Mouse (Mus musculus) midbrain, embryonic 16.5 days (tissue): ENCODE data around the gene Khdrbs1. TPM values are rescaled to one million over a fixed set of nuclear protein-coding genes. Genes with fewer than 3 reads are reported as not detected.
"Not testable (repeated sequence)": the region's sequence is repeated elsewhere in the genome, so short reads cannot be mapped to it uniquely, and the experiment has no call there.

Experiments
- ATAC-seq: fragments of 200-750 bp; cut with Nextera tagmentation; 2 replicates; pipeline ENCODE4 v1.8.0; 2017; ENCODE audit warnings: moderate TSS enrichment
- H3K27ac ChIP-seq: fragments of 300-500 bp; sonication (generic); 2 replicates; pipeline ENCODE4 v1.5.1; 2014; ENCODE audit warnings: mild to moderate bottlenecking, low read length, mixed read lengths
- H3K27me3 ChIP-seq: fragments of 300-500 bp; sonication (generic); 2 replicates; pipeline ENCODE4 v1.6.1; 2014; ENCODE audit warnings: low read depth, low read length, mixed read lengths; ENCODE audit not compliant: control insufficient read depth, insufficient read depth
- H3K36me3 ChIP-seq: fragments of 300-500 bp; sonication (generic); 2 replicates; pipeline ENCODE4 v1.6.1; 2014; ENCODE audit warnings: mild to moderate bottlenecking, low read length, moderate library complexity, mixed read lengths; ENCODE audit not compliant: control insufficient read depth, insufficient read depth
- H3K4me1 ChIP-seq: fragments of 300-500 bp; sonication (generic); 2 replicates; pipeline ENCODE4 v1.6.1; 2014; ENCODE audit warnings: mild to moderate bottlenecking, low read length, mixed read lengths; ENCODE audit not compliant: control insufficient read depth, insufficient read depth
- H3K4me2 ChIP-seq: fragments of 300-500 bp; sonication (generic); 2 replicates; pipeline ENCODE4 v1.6.1; 2014; ENCODE audit warnings: mild to moderate bottlenecking, low read length, mixed read lengths
- H3K4me3 ChIP-seq: fragments of 300-500 bp; sonication (generic); 2 replicates; pipeline ENCODE4 v1.5.1; 2014; ENCODE audit warnings: low read depth, mild to moderate bottlenecking, low read length, moderate library complexity, mixed read lengths
- H3K9ac ChIP-seq: fragments of 300-500 bp; sonication (generic); 2 replicates; pipeline ENCODE4 v1.6.1; 2014; ENCODE audit warnings: low read depth, low read length, mixed read lengths
- H3K9me3 ChIP-seq: fragments of 300-500 bp; sonication (generic); replicated peaks from 2 replicates; pipeline ENCODE4 v1.6.1; 2014; ENCODE audit warnings: mild to moderate bottlenecking, low read length, mixed read lengths; ENCODE audit not compliant: control insufficient read depth, poor library complexity, severe bottlenecking
- WGBS: fragments of 180-500 bp; shearing (Covaris S2); extraction: QIAGEN DNeasy Blood & Tissue Kit; methylation state at CpG from one replicate; pipeline ENCODE4 v1.1.7; 2014; 5-methylcytosine and 5-hydroxymethylcytosine counted together
- polyA plus RNA-seq: library from polyadenylated mRNA; unstranded; fragments of >200 nt; fragmentation: Nextera tagmentation; extraction: Ambion mirVana; gene quantifications from 2 replicates; pipeline ENCODE4 v1.2.1, GENCODE M21; 2015

Khdrbs1 gene
- polyA plus RNA-seq, 1 experiment from 2014 or later, result 116 TPM

DNA sequence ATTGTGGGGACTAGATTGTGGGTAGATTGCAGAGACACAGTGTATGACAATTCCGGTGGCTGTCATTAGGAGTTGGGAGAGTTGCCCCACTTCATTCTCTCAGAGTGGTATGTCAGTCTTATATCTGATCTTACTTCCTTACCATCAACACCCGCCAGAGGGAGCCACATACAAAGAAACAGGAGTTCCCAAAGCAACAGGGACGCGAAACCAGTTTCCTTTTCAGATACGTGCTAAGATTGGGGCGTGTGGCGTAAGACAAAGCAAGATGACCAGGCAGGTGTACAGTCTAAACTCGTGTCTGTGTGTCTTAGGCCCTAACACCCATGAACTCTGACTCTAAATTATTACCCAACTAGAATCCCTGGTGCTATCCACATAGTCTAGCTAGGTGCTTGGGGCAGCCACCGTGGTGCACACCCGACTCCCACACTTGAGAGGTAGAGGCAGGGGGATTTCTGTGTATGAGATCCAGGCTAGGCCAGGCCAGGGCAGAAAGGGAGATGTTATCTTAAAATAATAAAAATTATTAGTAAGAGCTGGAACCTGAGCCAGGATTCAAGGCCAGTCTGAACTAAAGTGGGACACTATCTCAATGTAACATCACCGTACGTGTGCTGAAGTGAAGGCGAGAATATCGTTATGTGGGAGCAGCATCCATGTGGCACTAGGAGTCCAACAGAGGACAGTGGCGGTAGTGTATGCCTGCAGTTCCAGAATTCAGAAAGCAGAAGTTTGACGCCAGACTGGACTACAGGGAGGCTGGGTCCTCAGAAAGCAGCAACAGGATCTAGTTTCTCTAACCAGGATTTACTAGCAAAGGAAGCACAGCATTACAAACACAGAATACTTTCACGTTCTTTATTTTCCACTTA lies 40.4 kb downstream of the Khdrbs1 start:
- peak; percentile 44 for ATAC-seq
- peaks cover 8% of the 10 kb centered on the region for H3K36me3 ChIP-seq
- peaks cover 27% of the 10 kb centered on the region for H3K4me1 ChIP-seq
- peak overlapping the region; percentile 73 for H3K27ac ChIP-seq
- no peak overlapping the region for H3K4me3 ChIP-seq
- H3K4me2 ChIP-seq, result peak overlapping the region; percentile 19; the same call in 1 of the 2 replicates
- WGBS, result 36% methylated on average over 17 of the region's 17 CpGs
- peak overlapping the region; percentile 50 for H3K9ac ChIP-seq
- no peaks in the 10 kb centered on the region for H3K27me3 ChIP-seq
- H3K9me3 ChIP-seq, result no peaks in the 10 kb centered on the region

DNA sequence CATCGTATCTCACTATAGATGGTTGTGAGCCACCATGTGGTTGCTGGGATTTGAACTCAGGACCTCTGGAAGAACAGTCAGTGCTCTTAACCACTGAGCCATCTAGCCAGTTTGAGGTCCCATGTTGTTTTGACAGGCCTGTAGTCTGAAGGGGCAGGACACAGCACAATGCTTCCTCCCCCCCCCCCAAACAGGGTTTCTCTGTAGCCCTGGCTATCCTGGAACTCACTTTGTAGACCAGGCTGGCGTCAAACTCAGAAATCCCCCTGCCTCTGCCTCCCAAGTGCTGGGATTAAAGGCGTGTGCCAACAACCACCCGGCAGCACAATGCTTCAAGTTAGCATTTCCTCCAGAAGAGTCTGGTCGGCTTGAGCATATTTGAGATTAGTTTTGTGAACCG lies 41.4 kb downstream of the Khdrbs1 start:
- H3K9ac ChIP-seq, ATAC-seq, H3K36me3 ChIP-seq, H3K9me3 ChIP-seq, H3K4me3 ChIP-seq, H3K4me2 ChIP-seq, H3K27me3 ChIP-seq: not testable (repeated sequence)
- Histone ChIP-seq H3K4me1 (peaks cover 28% of the 10 kb centered on the region), H3K27ac (peak overlapping the region; percentile 68)
- 94% methylated on average over 6 of the region's 6 CpGs for WGBS

DNA sequence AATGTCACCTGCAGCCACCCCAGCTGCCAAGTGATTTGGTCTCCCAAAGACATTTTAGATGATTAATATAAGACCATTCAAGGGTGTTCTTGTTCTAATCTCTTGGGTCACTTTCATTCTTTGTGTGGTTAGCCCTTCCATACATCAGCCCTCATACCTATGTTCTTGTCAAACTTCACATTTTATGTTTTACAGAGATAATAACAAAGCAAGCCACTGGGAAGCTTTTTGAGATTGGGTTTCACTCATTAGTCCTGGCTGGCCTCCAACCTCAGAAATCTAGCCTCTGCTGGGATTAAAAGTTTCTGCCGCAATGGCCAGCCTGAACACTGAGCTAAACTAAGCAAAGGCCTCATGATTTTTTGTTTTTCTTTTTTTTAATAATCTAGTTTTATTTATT lies 41.9 kb downstream of the Khdrbs1 start:
- Histone ChIP-seq H3K4me2 (no peak overlapping the region), H3K36me3 (peaks cover 3% of the 10 kb centered on the region; the same call in 1 of the 2 replicates), H3K4me1 (peaks cover 32% of the 10 kb centered on the region), H3K27me3 (no peaks in the 10 kb centered on the region), H3K4me3 (no peak overlapping the region), H3K27ac (no peak overlapping the region; the same call in 1 of the 2 replicates), H3K9ac (no peak overlapping the region), H3K9me3 (no peaks in the 10 kb centered on the region)
- WGBS, result 81% methylated on average over 1 of the region's 1 CpGs
- ATAC-seq, result no peak

DNA sequence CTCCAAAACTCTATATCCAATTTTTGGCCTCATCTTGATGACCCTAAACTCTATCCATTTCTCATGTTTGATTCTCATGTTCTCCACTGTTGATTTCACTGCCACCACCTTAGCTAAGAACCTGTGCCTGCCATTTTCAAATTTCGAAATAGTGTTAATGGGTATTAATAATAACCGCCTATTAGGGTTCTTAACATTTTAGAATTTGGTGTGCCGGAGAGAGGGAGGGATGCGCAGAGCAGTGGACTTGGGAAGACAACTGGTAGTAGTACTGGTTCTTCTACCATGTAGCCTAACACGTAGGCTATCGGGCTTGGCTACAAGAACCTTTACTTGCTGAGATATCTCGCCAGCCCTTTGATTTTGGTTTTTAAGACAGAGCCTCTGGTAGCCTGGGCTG lies 44.9 kb downstream of the Khdrbs1 start:
- peaks cover 27% of the 10 kb centered on the region for H3K4me1 ChIP-seq
- 79% methylated on average over 7 of the region's 7 CpGs for WGBS
- no peaks in the 10 kb centered on the region for H3K9me3 ChIP-seq
- H3K4me2 ChIP-seq, result peak overlapping the region; percentile 72
- peak overlapping the region; percentile 98 for H3K27ac ChIP-seq
- no peaks in the 10 kb centered on the region for H3K27me3 ChIP-seq
- ATAC-seq, result no peak
- H3K9ac ChIP-seq, result peak overlapping the region; percentile 84
- peak overlapping the region; percentile 63 for H3K4me3 ChIP-seq
- peaks cover 13% of the 10 kb centered on the region for H3K36me3 ChIP-seq

DNA sequence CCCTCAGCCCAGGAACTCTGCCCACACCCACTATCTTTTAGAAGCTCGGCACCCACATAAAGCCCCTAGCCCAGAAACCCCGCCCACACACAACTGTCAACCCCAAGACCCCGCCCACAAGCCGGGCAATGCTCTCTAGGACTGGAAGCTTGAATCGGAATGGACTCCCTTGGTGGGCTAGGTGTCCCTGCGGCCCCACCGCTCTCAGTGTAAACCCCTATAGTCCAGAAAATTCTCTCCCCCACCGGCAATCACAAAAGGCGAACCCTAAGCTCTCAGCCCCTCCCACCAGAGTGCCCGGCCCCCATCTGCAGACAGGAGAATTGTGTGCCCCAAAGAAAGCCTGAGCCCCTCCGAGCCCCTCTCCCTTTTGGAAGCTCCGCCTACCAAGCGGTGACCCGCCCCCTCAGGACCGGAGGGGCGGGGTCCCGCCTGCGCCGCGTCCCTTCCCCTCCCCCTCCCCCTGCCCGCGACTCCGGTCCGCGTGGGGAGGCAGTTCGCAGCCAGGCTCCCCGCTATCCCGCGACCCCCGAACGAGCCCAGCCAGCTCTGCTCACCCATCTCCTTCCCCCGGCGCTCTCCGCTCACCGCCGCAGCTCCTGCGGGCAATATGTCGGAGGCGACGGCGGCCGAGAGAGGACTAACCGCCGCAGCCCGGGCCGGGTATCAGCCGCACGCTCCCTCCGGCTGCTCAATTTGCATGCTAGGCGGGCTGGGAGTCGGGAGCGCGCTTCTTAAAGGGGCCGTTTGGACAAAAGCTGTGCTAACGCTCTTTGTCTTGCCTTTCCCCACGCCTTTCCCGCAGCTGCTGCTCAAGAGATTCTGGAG lies 45.7 kb downstream of the Khdrbs1 start, which contains the start of gene Tmem39b:
Gene Tmem39b (minus strand): TSS at position 681 of the 828 bp plus-strand sequence.
- H3K36me3 ChIP-seq, result peaks cover 21% of the 10 kb centered on the region
- ATAC-seq, result peak; percentile 91
- under 1% methylated on average over 53 of the region's 57 CpGs for WGBS
- peaks cover 20% of the 10 kb centered on the region for H3K4me1 ChIP-seq
- no peaks in the 10 kb centered on the region for H3K9me3 ChIP-seq
- peak within 1 kb of the TSS; percentile 98 for H3K27ac ChIP-seq
- H3K9ac ChIP-seq, result peak within 1 kb of the TSS; percentile 84
- peak within 1 kb of the TSS; percentile 63 for H3K4me3 ChIP-seq
- H3K27me3 ChIP-seq, result no peaks in the 10 kb centered on the region
- H3K4me2 ChIP-seq, result peak within 1 kb of the TSS; percentile 72

DNA sequence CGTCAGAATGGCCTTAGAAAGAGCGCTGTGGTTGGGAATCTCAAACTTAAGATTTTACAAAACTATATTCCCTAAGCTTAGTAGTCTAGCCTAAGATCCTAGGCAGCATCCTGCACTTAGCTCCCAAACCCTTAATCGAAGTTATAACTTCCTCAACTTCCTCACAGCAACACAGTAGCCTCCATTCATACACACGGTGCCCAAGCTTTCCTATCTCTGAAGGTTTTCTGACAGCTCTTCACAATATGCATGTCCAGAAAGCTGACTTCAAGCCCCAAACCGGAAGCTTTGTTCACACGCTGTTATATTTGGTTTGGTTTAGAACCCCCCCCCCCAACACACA lies 46.3 kb downstream of the Khdrbs1 start:
- Histone ChIP-seq H3K4me3 (peak overlapping the region; percentile 63), H3K9me3 (no peaks in the 10 kb centered on the region), H3K27ac (peak overlapping the region; percentile 98), H3K4me2 (peak overlapping the region; percentile 72), H3K4me1 (peaks cover 20% of the 10 kb centered on the region), H3K9ac (peak overlapping the region; percentile 84), H3K27me3 (no peaks in the 10 kb centered on the region), H3K36me3 (peaks cover 22% of the 10 kb centered on the region)
- WGBS, result 24% methylated on average over 6 of the region's 6 CpGs
- peak; percentile 5; the same call in 1 of the 2 replicates for ATAC-seq

DNA sequence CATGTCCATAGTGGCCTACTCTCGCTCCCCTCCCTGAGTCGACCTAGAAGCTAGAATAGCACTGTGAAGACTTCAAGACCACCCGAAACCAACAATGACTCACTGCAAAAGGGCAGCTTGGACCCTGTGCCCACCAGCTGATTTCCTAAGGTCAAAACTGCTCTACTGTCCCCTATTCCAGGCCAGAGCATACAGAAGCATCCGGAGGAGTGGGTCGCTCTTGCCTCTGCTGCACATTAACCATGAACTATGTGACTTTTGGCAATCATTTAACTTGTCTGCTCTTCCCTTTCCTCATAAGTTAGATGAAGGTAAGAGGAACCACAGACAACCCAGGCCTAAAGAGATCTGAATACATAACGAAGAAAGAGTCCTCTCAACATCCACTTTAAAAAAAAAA lies 57.6 kb downstream of the Khdrbs1 start:
- no peak for ATAC-seq
- H3K9me3 ChIP-seq, result no peaks in the 10 kb centered on the region
- H3K4me1 ChIP-seq, result no peaks in the 10 kb centered on the region
- H3K27ac ChIP-seq, result no peak overlapping the region
- H3K4me2 ChIP-seq, result no peak overlapping the region
- H3K36me3 ChIP-seq, result peaks cover 59% of the 10 kb centered on the region
- no peaks in the 10 kb centered on the region for H3K27me3 ChIP-seq
- H3K9ac ChIP-seq, result no peak overlapping the region
- WGBS, result over 99% methylated on average over 6 of the region's 6 CpGs
- H3K4me3 ChIP-seq, result no peak overlapping the region

DNA sequence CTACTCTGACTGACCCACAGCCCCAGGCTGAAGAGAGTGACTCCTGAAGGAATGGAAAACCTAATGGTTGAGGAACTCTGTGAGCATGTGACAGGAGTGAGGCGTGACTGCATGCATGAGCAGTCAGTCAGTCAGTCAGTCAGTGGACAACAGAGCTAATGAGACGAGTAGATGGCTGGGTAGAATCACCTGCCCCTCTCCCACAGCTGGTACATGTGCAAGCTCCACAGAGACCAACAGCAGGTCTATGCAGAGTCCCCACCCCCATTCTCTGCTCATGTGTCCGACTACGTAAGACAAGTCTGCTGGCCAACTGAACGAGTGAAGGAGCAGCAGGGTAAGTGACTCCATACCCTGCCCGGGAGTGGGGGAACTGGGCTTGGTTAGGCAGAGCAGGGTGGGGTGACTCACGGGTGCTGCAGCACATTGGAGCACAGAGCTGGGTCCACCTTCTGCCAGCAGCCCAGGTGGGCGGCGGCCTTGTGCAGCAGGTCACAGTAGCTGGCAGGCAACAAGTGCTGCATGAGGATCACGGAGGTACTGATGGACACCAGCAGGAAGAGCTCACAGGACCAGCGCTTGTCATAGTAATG lies 58.1 kb downstream of the Khdrbs1 start:
- H3K27ac ChIP-seq, result no peak overlapping the region
- WGBS, result 92% methylated on average over 11 of the region's 11 CpGs
- H3K9me3 ChIP-seq, result no peaks in the 10 kb centered on the region
- H3K4me2 ChIP-seq, result no peak overlapping the region
- no peaks in the 10 kb centered on the region for H3K4me1 ChIP-seq
- no peak for ATAC-seq
- no peaks in the 10 kb centered on the region for H3K27me3 ChIP-seq
- no peak overlapping the region for H3K4me3 ChIP-seq
- H3K9ac ChIP-seq, result no peak overlapping the region
- peaks cover 55% of the 10 kb centered on the region for H3K36me3 ChIP-seq
